Mouse (Mus musculus): ENCODE data around the gene Gm21974. TPM values are rescaled to one million over a fixed set of nuclear protein-coding genes. Genes with fewer than 3 reads are reported as not detected.

Gm21974 gene
- polyA plus RNA-seq, 1 experiment, result not detected

DNA sequence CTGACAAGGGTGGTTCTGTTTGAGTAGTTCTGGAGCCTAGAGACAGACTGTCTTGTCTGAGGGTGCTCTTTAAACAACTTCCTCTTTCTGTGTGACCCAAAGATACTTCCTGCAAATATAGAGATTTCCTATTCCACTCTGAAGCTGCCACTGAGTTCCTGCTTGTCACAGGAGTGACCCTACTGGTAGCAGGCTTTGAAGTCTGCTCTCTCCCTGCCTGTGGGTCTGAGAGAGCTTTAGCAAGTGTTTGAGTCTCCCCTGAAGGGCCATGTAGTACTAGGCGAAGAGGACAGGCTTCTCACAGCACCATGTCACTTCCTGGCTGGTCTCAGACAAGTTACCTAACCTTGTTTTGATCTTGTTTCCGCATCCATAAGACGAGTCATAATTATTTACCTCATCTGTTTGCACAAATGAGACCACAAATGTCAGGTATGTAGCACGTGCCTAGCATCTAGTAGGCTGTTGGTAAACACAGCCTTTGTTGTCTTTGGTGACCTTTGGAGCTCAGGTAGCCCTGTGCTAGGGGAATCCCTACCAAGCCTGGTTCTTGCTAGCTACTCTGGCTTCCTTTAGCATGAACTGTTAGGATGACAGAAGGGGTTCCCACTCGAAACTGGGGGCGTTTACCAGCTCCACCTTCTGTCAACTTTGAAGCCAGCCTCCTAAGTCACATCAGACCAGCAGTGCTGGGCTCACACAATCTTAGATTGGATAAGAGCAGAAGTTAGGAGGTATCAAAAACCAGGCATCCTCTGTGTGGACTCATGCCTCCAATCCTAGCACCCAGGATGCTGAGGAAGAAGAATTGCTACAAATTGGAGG lies 27.4 kb upstream of the Gm21974 start:
- Histone ChIP-seq H3K4me1 (ENCODE audit: control insufficient read depth) (peaks cover 15% of the 10 kb centered on the region), H3K4me3 (replicated peaks) (no peak overlapping the region), H3K9me3 (ENCODE audit: control insufficient read depth, low read length) (no peaks in the 10 kb centered on the region; the same call in 1 of the 2 replicates), H3K36me3 (ENCODE audit: control insufficient read depth) (peaks cover 82% of the 10 kb centered on the region), H3K27me3 (ENCODE audit: control insufficient read depth) (no peaks in the 10 kb centered on the region)
- TF ChIP-seq TAL1 (IDR thresholded peaks at IDR 0.05; ENCODE audit: low read length), result no peak
- TF ChIP-seq GATA1 (IDR thresholded peaks at IDR 0.05; ENCODE audit: low read length), result no peak

DNA sequence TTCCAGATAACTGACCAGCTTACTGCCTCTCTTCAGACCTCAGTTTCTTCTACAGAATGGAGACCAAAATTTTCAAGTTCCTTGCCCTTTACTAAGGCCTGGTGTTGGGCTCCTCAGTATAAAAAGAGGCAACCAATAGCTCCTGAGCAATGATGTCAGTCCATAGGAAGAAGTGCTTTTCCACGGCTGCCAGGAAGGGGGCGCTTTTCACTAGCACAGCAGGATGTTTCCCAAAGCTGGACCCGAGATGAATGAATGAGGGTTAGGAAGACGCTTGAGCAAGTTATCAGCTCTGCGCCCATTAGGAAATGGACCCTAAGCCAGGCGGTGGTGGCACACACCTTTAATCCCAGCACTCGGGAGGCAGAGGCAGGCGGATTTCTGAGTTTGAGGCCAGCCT lies 26.3 kb upstream of the Gm21974 start:
- H3K36me3 ChIP-seq (ENCODE audit: control insufficient read depth), result peaks cover 80% of the 10 kb centered on the region
- H3K4me1 ChIP-seq (ENCODE audit: control insufficient read depth), result peaks cover 15% of the 10 kb centered on the region
- no peak overlapping the region for H3K4me3 ChIP-seq (replicated peaks)
- H3K9me3 ChIP-seq (ENCODE audit: control insufficient read depth, low read length), result no peaks in the 10 kb centered on the region; the same call in 1 of the 2 replicates
- H3K27me3 ChIP-seq (ENCODE audit: control insufficient read depth), result no peaks in the 10 kb centered on the region
- TF ChIP-seq GATA1 (IDR thresholded peaks at IDR 0.05; ENCODE audit: low read length) (no peak), TAL1 (IDR thresholded peaks at IDR 0.05; ENCODE audit: low read length) (no peak)

DNA sequence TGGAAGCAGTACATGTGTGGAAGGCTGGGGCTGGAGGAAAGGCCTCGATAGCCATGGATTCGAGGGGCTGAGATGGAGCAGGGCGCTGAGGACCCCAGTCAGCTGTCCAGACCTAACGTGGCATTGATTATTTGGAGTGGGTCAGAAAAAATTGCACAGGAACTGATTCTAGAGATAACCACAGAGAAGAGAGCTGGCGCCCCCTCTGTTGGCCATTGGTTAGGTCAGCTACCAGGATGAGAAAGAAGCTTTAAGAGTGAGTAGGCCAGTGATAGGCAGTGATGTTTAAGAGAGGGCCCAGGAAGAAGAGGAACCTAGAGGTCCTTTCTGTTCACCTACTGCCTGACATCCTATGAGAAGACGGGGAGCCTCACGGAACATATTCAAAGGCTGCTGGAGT lies 24.0 kb upstream of the Gm21974 start:
- Histone ChIP-seq H3K9me3 (ENCODE audit: control insufficient read depth, low read length) (no peaks in the 10 kb centered on the region; the same call in 1 of the 2 replicates), H3K36me3 (ENCODE audit: control insufficient read depth) (peaks cover 77% of the 10 kb centered on the region), H3K27me3 (ENCODE audit: control insufficient read depth) (no peaks in the 10 kb centered on the region), H3K4me3 (replicated peaks) (no peak overlapping the region), H3K4me1 (ENCODE audit: control insufficient read depth) (peaks cover 20% of the 10 kb centered on the region)
- no peak for TF ChIP-seq TAL1 (IDR thresholded peaks at IDR 0.05; ENCODE audit: low read length)

DNA sequence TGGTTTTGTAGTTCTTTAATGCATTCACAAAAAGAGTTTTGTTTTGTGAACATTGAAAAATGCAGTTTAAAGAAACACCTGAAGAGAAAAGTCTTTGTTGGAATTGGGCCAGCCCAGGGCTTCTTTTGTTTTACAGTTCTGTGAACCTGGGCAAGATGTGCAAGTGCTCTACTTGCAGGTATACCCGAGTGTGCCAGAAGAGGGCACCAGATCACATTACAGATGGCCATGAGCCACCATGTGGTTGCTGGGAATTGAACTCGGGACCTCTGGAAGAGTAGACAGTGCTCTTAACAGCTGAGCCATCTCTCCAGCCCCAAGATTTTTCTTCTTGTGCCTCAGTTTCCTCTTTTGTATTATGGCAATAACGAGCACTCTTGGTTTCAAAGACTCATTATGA lies 22.9 kb upstream of the Gm21974 start:
- peaks cover 24% of the 10 kb centered on the region for H3K4me1 ChIP-seq (ENCODE audit: control insufficient read depth)
- no peaks in the 10 kb centered on the region for H3K27me3 ChIP-seq (ENCODE audit: control insufficient read depth)
- H3K36me3 ChIP-seq (ENCODE audit: control insufficient read depth), result peaks cover 66% of the 10 kb centered on the region
- TF ChIP-seq TAL1 (IDR thresholded peaks at IDR 0.05; ENCODE audit: low read length) (no peak), GATA1 (IDR thresholded peaks at IDR 0.05; ENCODE audit: low read length) (no peak)
- no peak overlapping the region for H3K4me3 ChIP-seq (replicated peaks)
- H3K9me3 ChIP-seq (ENCODE audit: control insufficient read depth, low read length), result no peaks in the 10 kb centered on the region; the same call in 1 of the 2 replicates

DNA sequence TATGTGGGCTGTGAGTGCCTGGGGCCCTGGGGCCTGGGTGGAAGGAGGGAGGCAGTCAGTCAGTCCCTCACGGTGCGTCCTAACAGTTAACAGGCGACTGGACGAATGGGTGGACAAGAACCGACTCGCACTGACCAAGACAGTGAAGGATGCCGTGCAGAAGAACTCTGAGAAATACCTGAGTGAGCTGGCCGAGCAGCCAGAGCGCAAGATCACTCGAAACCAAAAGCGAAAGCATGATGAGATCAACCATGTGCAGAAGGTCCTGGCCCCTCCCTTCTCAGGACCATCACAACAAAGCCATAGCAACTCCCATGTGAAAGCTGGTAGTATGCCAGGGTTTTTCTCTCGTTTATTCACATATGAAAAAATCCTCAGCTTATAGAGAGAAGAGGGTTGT lies 20.0 kb upstream of the Gm21974 start:
- Histone ChIP-seq H3K4me1 (ENCODE audit: control insufficient read depth) (peaks cover 37% of the 10 kb centered on the region), H3K36me3 (ENCODE audit: control insufficient read depth) (peaks cover 49% of the 10 kb centered on the region)
- no peak for TF ChIP-seq GATA1 (IDR thresholded peaks at IDR 0.05; ENCODE audit: low read length)

DNA sequence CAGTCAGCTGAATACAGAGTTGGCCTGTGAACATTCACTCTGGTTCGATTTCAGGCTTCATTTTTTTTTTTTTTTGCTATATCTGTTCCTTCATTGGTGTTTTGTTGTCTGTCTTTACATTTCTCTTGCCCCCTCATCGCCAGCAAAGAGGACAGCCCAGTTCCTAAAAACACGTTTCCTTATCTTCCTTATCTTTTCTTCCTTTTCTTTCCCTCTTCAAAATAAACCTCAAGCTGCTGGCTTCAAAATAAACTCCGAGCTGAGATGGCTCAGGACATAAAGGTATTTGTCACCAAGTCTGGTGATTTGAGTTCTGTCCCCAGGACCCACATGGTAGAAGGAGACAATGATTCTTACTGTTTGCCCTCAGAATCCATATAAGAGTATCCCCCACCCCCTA lies 17.7 kb upstream of the Gm21974 start:
- TF ChIP-seq TAL1 (IDR thresholded peaks at IDR 0.05; ENCODE audit: low read length) (no peak), GATA1 (IDR thresholded peaks at IDR 0.05; ENCODE audit: low read length) (peak; percentile 22; the same call in 1 of the 2 replicates)
- Histone ChIP-seq H3K4me3 (replicated peaks) (peak overlapping the region; percentile 91), H3K27me3 (ENCODE audit: control insufficient read depth) (no peaks in the 10 kb centered on the region), H3K9me3 (ENCODE audit: control insufficient read depth, low read length) (no peaks in the 10 kb centered on the region), H3K4me1 (ENCODE audit: control insufficient read depth) (peaks cover 28% of the 10 kb centered on the region), H3K36me3 (ENCODE audit: control insufficient read depth) (peaks cover 52% of the 10 kb centered on the region)

More for the DNA sequence above, 20.0 kb upstream of the Gm21974 start:
- Histone ChIP-seq H3K9me3 (ENCODE audit: control insufficient read depth, low read length) (no peaks in the 10 kb centered on the region), H3K27me3 (ENCODE audit: control insufficient read depth) (no peaks in the 10 kb centered on the region), H3K4me3 (replicated peaks) (no peak overlapping the region)

DNA sequence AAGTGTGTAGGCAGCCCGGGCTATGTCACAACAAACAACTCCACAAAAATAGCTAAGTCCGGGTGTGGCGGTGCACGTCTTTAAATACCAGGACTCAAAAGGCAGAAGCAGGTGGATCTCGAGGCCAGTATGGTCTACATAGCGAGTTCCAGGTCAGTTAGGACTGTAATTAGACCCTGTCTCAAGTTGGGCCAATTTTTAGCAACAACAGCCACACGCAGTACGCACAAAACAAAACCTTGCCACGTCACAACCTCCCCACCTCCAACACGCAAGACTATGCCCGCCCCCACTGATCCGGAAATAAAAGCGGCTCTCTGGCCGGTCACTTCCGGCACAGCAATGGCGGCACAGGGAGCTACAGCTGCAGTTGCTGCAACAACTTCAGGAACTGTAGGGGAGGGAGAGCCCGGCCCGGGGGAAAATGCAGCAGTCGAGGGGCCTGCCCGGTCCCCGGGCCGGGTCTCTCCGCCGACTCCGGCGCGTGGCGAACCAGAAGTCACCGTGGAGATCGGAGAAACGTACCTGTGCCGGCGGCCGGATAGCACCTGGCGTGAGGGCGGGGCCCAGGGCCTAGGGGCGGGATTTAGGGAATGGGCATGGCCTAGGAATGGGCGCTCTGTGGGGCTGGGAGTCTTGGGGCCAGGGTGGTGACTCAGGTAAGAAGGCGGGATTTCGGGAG lies 17.1 kb upstream of the Gm21974 start, which contains the start of gene Kat8:
Gene Kat8 (plus strand): TSS at position 327 of the 682 bp plus-strand sequence.
- Histone ChIP-seq H3K4me3 (replicated peaks) (peak within 1 kb of the TSS; percentile 91), H3K27me3 (ENCODE audit: control insufficient read depth) (no peaks in the 10 kb centered on the region), H3K9me3 (ENCODE audit: control insufficient read depth, low read length) (no peaks in the 10 kb centered on the region), H3K36me3 (ENCODE audit: control insufficient read depth) (peaks cover 53% of the 10 kb centered on the region), H3K4me1 (ENCODE audit: control insufficient read depth) (peaks cover 28% of the 10 kb centered on the region)
- TF ChIP-seq TAL1 (IDR thresholded peaks at IDR 0.05; ENCODE audit: low read length), result no peak
- no peak for TF ChIP-seq GATA1 (IDR thresholded peaks at IDR 0.05; ENCODE audit: low read length)

DNA sequence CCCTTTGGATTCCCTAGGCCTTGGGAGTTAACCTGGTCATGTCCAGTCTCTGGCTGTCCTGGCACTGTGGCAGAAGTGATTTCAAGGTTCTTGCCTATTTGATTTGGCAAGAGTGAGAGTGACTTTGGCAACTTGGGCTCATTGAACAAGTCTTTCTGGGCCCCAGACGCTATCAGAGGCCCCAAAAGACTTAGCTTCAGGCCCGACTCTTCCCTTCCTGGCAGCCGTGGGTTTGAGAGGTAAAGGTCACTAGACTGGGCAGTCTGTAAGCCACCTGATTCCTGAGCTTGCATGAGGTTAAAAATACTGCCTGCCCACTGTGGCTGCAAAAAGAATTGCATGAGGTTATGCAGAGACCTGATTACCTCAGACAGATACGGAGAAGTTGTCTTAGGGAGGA lies 13.4 kb upstream of the Gm21974 start:
- Histone ChIP-seq H3K4me1 (ENCODE audit: control insufficient read depth) (peaks cover 44% of the 10 kb centered on the region), H3K27me3 (ENCODE audit: control insufficient read depth) (no peaks in the 10 kb centered on the region), H3K36me3 (ENCODE audit: control insufficient read depth) (peaks cover 56% of the 10 kb centered on the region), H3K9me3 (ENCODE audit: control insufficient read depth, low read length) (no peaks in the 10 kb centered on the region), H3K4me3 (replicated peaks) (no peak overlapping the region)
- TF ChIP-seq TAL1 (IDR thresholded peaks at IDR 0.05; ENCODE audit: low read length) (no peak), GATA1 (IDR thresholded peaks at IDR 0.05; ENCODE audit: low read length) (no peak)

DNA sequence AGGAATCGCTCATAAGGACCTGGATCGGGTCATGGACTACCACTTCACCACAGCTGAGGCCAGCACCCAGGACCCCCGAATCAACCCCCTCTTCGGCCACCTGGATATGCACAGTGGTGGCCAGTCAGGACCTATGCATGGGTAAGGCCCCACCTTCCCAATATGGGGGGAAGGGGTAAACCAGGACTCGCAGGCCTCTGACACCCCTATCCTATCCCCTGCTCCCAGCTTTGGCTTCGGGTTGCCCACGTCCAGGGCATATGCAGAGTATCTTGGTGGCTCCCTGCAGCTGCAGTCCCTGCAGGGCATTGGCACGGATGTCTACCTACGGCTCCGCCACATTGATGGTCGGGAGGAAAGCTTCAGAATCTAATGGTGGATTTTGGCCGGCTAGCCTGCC lies 12.7 kb upstream of the Gm21974 start:
- no peaks in the 10 kb centered on the region for H3K27me3 ChIP-seq (ENCODE audit: control insufficient read depth)
- peaks cover 40% of the 10 kb centered on the region for H3K4me1 ChIP-seq (ENCODE audit: control insufficient read depth)
- H3K4me3 ChIP-seq (replicated peaks), result no peak overlapping the region
- no peaks in the 10 kb centered on the region for H3K9me3 ChIP-seq (ENCODE audit: control insufficient read depth, low read length)
- peaks cover 56% of the 10 kb centered on the region for H3K36me3 ChIP-seq (ENCODE audit: control insufficient read depth)
- TF ChIP-seq GATA1 (IDR thresholded peaks at IDR 0.05; ENCODE audit: low read length) (no peak), TAL1 (IDR thresholded peaks at IDR 0.05; ENCODE audit: low read length) (no peak)

Measured in erythroblast, embryonic 14.5 days (primary cell).